Mouse (Mus musculus) retina, postnatal 7 days (tissue): ENCODE results near the gene Guk1.
"Not testable (repeated sequence)": the region's sequence is repeated elsewhere in the genome, so short reads cannot be mapped to it uniquely, and the experiment has no call there.

ENCODE experiments used
- DNase-seq: peaks from one replicate; pipeline ENCODE4 v3.0.0-alpha.2; 2012; ENCODE audit warnings: low read depth, low spot score

Guk1 gene

GRCm38 (mm10) chr11:59192059-59192386, at the start of gene Guk1:
Gene Guk1, minus strand, starts transcription at chr11:59192212.
- DNase-seq, result no peak

DNA sequence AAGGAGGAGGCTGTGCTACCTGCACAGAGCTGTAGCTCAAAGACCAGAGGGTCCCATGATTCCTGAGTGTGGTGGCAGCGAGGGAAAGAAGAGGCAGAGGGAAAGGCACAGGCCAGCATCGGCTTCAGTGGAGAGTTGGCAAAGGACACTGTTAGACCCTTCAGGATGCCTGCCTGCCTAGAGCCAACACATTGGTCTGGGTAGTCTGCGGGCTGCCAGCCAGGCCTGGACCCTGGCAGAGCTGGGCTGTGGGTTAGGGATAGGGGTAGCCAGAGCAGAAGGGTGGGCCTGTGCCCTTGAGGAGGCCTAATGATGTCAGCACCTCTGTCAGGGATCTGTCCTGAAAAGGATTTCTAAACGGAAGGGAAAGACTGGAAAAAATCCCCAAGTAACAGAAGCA, 47.8 kb upstream of the Guk1 start:
- DNase-seq, result no peak

DNA sequence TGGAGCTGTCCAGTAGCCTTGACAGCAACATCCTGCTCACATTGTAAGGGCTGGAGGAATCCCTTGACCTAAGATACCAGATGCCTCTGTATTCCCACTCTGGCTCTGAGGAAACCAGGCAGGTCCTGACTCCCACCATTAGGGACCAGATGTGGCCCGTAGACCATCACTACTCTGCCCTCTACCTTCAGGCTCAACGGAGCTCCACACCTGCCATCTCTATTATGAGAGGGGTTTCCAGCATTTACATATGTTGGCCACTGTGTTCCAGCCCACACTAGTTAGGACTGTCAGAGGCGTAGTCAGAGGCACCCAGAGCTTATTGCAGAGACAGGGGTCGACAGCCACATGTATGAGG, 47.4 kb upstream of the Guk1 start:
- DNase-seq, result no peak

DNA sequence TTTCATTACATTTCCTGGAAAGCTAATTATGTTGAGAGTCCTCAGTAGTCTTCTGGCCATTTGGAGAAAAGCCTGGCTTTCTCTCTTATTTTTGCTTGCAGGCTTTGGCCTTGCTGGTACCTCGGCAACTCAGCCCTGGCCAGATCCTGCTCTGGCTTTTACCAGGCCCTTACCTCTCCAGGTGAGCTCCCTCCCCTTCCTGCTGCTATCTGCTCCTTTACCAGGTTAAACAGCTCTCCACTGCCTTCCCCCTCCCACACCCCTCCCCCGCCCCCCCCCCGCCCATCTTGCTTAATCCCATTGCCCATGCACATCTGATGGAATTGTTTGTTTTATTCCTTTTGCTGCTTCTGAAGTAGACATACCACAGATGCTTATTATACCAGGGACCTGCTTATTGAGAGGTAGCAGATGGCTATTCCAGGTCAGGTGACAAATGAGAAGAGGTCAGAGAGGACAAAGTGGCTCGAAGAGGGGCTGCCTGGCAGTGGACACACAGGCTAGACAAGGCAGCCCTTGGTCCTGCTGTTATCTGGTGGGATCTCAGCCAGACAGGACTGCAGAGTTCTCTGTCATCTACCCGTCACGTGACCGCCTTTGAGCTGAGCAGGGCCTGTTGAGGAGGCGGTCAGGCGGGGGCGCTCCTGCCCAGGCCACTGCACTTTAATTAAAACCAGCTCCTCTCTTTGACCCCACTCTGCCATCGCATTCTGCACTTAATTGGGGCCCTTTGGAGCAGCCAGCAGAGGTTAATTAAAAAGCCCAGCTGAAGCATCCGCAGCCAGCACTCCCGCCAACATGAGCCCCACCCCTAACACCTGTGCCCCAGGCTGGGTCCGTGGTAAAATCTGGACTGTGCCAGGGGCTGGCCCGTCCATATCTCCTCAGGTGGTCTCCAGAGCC, 46.8 kb upstream of the Guk1 start:
- DNase-seq, result peak; percentile 55

GRCm38 (mm10) chr11:59232797-59233196, 40.8 kb upstream of the Guk1 start:
- DNase-seq, result no peak

DNA sequence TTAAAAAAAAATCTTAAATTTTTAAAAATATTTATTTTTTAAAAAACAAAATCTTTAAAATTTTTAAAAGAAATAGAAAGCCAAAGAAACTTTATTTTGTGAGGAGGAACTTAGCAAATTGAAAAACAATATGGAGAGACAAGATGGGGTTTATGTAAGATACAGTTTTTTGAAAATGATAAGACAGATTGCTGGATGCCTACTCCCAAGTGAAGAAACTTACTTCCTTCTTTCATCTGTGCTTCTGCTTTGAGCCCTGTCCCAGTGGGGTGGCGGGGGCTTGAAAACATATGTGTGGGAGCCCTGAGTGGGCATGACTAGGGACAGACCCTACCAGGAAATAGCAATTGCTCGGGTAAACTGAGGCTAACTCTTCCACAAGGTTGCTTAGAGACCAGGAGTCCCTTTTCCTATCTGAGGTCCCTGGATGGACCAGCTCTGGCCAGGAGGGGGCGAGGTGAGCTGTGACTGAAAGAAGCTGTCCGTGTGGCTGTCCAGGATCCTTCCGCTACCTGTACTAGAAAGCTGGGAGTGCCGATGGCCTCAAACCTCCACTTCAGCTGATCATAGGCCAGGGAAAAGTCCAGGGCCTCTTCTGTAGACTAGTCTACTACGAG, 38.2 kb upstream of the Guk1 start:
- DNase-seq, result no peak

DNA sequence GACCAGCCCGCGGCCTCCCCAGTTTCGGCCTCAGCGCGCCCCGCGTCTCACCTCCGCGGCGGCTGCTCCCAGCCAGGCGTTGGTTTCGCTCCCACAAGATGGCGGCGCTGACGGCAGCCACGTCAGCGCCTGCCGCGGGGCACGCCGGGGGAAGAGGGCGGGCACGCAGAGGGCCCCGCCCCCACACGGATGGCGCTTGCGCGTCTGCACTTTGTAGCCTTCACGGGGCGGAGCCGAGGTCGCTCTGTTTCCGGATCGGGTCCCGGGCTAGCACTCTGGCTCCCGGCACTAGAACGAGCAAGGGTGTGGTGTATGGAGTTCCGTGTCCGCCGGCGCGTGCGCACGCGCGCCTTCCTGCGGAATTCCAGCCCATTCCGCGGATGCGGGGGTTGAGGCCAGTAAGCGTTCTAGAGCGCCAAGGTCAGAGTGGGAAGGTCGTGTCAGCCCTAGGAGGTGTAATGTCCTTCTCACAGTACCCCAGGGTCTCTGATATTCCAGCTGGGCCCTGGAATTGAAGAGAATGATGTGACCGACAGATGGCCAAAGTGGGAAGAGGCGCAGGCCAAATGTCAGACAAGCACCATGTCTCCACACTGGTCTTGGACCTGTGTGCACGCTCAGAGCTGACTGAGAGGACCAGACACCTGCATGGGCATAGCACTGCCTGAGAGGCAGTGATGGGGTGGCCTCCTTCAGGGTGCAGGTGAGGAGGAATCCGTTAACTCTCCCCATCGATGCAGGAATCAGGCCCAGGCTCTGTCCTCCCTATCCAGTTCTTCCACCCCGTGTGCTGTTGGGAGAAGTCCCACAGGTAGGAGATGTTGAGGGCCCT, 36.3 kb upstream of the Guk1 start, which contains the start of gene Arf1:
Arf1 (minus strand) TSS at position 149 of the 832 bp plus-strand sequence.
- DNase-seq, result peak; percentile 92

DNA sequence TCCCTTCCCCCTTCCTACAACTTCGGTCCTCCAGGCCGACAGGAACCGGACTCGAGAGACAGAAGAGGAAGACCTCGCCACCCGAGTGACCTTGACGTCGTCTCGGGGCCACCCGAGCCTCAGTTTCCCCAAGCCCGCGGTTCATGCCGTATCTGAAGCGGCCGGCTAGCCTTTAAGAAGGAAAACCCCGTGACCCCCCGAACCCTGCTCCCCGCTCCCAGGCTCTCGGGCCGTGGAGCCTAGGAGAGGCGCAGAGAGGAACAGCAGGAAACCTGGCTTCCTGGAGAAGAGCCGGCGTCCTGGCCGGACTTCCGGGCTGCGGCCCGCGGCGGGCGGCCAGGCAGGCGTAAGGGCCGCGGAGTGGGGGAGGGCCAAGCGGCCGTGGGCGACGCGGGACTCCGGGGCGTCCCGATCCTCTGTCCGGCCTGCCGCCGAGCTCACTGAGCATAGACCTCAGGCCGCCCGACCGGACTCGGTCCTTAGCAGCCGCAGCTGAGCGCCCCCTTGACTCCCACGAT, 35.7 kb upstream of the Guk1 start:
- no peak for DNase-seq

GRCm38 (mm10) chr11:59226787-59227603, 35.0 kb upstream of the Guk1 start:
- no peak for DNase-seq

DNA sequence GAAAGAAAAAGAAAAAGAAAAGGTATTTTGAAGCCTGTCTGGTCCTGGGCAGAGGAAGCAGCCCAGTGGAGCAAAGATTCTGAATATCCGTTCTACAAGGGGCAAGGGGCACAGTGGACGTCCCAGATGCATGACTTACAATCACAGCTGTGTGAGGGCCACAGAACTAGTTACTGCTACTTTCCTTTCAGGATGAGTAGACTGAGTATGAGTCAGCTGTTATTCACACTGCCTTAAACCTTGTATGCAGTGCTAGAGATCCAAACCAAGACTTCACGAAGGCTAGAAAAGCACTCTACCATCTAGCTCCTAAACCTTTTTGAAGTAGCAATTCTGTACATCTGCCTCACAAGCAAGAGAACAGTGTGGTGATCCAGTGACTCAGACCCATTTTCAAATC, 34.2 kb upstream of the Guk1 start:
- no peak for DNase-seq

- DNase-seq, result no peak
Measured at GRCm38 (mm10) chr11:59225167-59225566, 33.2 kb upstream of the Guk1 start.

- DNase-seq, result no peak
Measured at GRCm38 (mm10) chr11:59224470-59224869, 32.5 kb upstream of the Guk1 start.

- DNase-seq, result no peak
Measured at GRCm38 (mm10) chr11:59224025-59224424, 32.0 kb upstream of the Guk1 start.

DNA sequence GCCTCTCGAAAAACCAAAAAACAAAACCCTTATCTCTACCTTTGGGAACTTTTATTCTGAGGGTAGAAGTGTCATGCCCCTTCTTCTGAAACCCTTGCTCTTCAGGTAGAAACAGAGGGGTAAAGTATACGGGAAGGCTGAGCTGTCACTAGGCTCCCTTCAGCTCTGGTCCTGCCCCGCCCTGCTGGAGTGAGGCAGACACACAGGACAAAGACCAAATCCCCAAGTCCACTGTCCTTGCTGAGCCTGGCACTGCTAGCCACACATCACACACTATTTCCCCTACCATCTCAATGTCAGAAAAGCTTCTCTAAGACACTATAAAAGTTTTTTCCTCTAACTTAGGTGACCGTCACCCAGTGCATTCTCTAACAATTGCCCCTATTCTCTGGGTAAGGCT, 30.3 kb upstream of the Guk1 start:
- no peak for DNase-seq

DNA sequence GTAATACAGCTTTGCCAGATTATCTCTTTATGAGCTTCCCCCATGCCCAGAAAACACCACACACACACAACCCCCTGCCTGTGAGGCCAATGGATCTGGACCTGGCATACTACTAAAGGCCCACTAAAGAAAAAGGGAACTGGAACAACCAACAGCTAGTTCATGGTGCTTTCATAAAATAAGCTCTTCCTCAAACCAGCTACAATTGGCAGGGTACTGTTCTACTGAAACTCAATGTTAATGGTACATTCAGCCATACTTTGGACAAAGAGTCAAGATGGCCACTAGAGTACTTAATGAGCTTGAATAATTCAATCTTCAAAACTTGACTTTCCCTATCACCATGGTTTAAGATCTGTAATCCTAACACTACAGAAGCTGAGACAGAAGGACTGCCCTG, 29.6 kb upstream of the Guk1 start:
- DNase-seq, result no peak

DNA sequence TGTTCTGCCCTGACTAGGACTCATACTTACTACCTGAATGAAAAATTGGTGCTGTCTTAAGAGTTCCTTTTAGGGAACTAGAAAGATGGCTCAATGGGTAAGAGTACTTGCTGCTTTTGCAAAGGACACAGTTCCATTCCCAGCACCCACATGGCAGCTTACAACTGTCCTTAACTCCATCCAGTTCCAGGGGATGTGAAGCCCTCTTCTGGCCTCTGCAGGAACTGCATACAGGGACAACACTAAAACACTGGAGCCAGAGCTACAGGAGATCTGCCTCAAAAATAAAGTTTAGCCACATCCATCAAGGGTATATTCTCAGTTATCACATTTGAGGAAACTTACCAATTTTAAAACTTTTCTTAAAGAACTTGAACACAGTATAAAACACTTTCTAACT, 27.1 kb upstream of the Guk1 start:
- no peak for DNase-seq

- no peak for DNase-seq
Measured at GRCm38 (mm10) chr11:59218389-59218998, 26.5 kb upstream of the Guk1 start.

GRCm38 (mm10) chr11:59216955-59217354, 24.9 kb upstream of the Guk1 start:
- no peak for DNase-seq

- DNase-seq, result no peak
Measured at GRCm38 (mm10) chr11:59212892-59213494, 21.0 kb upstream of the Guk1 start.

- not testable (repeated sequence) for DNase-seq
Measured at GRCm38 (mm10) chr11:59212320-59212719, 20.3 kb upstream of the Guk1 start.
